Mouse (Mus musculus) CD8-positive naive resting alpha-beta T cell, adult 2 months (primary cell): Measurements from ENCODE around the gene Pax7.
A peak's percentile ranks its signal among the peaks of the same experiment; 100 is the strongest.

Source experiments
- DNase-seq, 2 experiments: peaks; one replicate each; pipeline ENCODE4 v3.0.0; 2022; ENCODE audit warnings: low read depth in 2 of 2, low spot score in 2 of 2

The Pax7 gene

DNA sequence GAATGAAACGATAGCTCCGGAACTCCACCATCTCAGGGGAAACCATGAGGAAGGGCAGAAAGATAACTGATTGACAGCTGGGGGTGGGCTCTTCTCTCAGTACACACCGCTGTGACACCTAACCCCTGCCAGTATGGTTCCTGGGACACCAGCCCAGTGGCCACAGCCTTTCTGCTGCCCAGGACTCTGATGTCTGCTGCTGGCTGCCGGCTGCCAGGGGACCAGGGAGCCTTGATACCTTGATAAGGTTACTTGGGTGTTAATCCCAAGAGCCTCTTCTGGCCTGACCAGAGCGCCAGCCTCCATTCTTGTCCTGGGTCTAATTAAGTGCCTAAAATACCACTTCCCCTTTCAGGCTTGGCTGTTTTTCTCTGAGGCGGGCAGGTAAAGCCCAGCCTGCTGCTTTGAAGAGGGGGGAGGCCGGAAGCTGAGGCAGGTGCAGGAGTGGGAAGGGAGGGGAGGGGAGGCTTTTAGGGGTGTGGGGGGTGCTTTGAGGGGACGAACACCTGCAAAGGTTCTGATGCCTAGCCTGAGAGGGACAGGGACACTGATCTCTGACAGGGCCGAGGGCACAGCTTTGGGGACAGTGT lies 19.9 kb downstream of the Pax7 start:
- DNase-seq = no peak

DNA sequence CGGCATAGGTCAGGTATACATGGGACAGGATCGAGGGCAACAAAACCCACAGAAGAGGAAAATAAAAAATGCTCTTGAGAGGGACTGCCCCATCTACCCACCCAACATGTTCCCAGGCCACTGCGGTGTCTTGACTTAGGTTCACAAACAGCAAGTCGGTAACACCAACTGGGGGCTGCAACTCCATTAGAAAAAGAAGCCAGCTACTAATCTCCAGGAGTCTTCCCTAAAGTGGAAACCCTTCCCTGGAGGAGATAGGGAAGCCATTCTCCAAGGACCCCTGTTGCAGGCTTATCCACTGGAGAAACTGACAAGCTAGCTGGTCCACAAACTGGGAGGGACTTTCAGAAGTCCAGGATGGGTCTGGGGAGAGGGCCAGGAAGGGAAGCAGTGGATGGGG lies 21.4 kb downstream of the Pax7 start:
- no peak for DNase-seq

DNA sequence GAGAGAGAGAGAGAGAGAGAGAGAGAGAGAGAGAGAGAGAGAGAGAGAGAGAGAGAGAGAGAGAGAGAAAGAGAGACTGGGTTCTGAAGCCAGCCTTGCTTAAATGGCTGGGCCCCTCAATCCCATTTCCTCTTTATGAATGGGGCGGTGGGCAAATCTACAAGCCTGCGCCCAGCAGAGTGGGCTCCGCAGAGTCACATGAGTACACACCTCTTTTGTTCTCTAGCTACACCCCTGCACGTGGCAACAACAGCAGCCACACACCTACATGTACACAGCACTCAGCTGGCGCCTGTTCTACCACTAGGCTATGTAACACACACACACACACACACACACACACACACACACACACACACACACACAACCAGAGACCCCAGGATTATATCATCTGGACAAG lies 21.9 kb downstream of the Pax7 start:
- no peak for DNase-seq

DNA sequence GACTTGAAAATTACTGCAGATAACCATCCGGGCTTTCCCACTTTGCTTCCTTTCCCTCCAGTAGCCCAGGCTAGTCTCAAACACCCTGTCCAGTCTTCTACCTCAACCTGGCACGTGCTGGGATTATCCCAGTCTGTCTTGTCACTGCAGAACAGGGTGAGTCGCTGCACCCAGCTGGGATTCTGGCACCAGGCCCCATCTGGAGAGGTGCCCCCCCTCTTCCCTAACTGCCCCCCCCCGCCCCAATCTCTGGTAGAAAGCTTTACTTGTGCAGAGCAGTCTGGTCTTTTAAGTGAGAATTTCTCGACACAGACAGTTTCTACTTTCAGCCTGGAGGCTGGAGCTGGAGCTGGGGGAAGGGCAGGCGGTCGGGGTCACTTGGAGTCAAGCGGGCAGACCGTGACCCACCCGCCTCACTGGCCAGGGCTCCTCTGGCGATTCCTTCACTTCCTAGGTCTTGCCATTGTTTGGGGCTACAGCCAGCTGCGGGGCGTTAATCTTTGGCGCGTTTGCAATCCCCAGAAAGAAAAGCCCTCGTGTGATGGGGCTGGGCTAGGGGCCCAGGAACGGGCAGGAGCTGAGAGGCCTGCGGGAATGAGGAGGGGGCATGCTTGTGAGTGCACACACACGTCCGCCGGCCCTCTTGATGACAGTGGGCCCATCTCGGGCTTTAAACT lies 22.4 kb downstream of the Pax7 start:
- no peak for DNase-seq

DNA sequence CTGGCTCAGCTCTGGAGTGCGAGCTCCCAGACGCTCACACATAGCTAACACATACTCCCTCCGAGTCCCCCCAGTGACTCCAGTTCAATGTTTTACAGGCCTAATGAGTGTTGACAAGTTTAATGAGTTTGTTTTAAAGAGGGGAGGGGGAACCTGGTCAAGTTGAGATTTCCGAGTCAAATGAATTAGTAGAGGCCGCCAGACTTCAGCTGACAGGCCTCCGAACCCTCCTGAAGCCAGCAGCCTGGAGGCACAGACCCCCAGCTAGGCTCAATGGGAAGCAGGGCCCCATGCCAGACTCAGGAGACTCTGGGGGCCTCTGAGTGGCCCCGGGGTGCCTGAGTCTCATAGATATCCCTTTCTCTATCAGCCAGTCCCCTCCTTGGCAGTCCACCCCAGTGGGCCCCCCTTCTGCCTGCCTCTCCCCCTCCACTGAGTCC lies 23.9 kb downstream of the Pax7 start:
- no peak for DNase-seq

DNA sequence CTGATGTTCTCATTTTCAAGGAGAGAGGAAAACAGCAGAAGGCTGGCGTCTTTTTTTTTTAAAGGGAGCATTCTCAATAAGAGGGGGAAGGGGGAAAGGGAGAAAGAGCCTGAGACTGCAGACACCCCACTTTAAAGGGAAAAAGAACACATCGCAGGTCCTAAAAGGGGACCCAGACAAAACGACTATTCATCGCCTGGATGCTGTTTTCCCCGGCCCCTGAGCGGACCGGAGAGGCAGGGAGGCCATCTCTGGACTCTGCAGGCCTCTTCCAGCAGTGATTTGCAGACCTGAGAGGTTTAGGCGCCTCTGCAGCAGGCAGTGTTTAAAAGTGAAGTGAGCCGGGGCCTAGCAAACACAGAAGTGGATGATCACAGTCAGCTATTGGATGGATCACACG lies 25.5 kb downstream of the Pax7 start:
- no peak for DNase-seq

DNA sequence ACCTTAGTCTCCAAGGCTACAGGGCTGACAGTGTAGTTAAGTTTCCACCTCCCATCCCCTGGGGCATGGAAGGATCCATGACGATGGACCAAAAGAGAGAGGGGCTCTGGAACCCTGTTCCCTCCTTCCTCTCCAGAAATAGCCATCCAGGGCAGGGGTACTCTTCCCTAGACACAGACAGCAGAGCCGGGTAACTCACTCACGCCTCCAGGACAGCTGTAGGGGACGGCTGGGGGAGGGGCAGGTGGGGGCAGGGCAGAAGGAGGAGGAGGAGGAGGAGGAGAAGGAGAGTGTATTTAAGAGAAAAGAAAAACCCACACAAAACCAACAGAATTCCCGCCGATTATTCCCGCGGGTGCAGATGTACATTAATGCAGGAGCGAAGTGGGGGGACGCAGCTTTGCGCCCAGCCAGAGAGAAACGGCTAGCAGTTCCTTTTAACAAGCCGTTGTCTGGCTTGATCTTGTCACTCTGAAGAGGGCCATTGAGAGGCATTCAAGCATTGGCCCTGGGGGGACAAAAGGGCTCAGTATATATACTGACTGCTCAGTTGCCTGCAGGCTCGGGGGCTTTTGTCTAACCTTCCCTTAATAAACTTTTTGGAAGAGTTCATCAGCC lies 26.0 kb downstream of the Pax7 start:
- DNase-seq = no peak

DNA sequence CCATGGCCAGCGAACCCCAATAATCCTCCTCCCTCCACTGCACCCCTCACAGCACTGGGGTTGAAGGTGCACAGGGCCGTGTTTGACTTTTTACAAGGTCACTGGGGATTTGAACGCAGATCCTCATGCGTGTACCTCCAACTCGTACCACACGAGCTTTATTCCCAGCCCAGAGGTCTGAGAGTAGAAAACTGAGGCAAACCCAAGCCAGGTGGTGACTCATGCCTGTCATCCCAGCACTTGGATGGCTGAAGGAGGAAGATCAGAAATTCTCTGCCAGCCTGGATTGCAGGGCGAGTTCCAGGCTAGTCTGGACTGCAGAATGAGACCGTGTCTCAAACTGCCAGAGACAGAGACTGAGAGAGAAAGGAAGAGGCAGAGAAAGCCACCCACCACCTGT lies 28.4 kb downstream of the Pax7 start:
- no peak for DNase-seq

DNA sequence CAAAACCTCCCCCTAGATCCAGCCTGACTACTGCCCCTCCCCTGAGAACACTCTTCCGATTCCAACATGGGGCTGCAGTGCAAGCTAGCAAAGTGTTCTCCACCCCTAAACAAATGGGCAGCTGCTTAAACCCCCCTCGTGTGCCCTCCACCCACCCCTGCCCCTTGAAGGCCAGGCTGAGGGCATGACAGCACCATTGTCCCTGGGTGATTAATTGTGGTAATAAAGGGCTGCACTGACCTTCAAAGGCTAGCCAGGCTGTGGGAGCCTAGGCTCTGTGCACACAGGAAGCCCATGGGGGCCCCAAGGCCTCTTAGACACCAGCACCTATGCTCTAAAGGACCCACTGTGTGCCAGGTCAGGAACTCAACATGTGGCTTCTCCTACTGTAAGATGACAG lies 29.3 kb downstream of the Pax7 start:
- no peak for DNase-seq

GRCm38 (mm10) chr4:139799436-139800100 lies 33.8 kb downstream of the Pax7 start:
- DNase-seq = no peak

- no peak for DNase-seq
Measured at GRCm38 (mm10) chr4:139797344-139797743, 36.0 kb downstream of the Pax7 start.

DNA sequence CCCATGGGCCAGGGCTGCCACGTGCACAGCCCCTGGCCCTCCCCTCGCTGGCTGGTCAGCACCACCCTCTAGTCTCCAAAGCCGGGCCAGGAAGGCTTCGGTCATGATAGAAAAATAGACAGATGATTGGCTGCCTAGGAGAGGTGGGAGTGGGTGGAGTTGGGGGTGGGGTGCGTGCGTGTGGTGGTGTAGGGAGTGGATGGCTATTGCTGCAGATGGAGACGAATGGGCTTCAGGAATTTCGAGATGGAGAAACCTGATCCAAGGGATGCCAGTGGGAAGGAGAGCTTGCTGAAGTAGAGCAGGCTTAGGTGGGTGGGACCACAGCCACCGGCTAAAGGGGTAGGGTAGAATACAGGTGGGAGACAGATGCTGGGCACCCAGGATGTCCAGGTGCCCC lies 37.2 kb downstream of the Pax7 start:
- DNase-seq = no peak

DNA sequence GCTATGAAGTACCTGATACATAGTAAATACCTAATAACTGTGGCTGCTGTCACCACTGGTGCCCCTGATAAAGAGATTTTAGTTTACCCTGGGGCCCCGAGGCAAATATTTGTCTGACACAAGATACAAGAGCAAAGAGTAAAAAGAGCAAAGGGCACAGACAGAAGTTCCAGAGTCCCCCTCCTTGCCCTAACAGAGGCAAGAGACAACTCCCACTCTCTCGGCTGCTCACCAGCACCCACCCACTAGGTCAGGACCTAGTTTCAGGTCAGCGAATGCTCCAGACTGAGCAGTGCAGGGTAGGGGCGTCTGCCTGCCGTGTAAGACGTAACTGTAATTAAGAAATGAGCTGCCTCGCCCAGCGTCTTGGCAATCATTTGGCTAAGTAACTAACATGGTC lies 42.2 kb downstream of the Pax7 start:
- no peak for DNase-seq

- DNase-seq = peak; percentile 29 to 57
Measured at GRCm38 (mm10) chr4:139789772-139790171, 43.6 kb downstream of the Pax7 start.

DNA sequence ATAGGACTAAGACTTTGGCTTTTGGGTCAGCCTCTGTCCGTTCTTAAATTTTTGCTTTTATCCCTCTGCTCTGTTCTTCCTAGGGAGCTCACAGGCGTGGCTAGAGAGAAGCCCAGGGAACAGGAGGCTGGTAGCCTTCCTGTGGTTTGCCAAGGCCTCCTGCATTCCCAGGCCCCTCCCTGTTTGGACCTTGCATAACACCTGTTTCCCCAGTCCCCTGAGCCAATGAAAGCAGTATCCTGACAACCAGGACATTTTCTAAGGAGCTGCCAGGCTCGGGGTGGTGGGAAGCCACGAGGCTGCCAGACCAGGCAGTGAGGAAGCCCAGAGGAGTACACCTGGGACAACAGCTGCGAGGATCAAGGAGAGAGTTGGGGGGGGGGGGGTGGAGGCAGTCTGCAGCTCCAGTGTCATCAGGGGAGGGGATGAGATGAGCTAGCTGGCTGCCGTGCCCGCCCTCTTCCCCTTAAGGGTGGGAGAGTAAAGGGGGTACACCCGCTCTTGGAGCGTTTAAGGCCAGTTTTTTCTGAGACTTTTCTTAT lies 50.3 kb downstream of the Pax7 start:
- DNase-seq = no peak

GRCm38 (mm10) chr4:139771125-139771631 lies 62.1 kb downstream of the Pax7 start:
- no peak for DNase-seq

- no peak for DNase-seq
Measured at GRCm38 (mm10) chr4:139767823-139768222, 65.5 kb downstream of the Pax7 start.

DNA sequence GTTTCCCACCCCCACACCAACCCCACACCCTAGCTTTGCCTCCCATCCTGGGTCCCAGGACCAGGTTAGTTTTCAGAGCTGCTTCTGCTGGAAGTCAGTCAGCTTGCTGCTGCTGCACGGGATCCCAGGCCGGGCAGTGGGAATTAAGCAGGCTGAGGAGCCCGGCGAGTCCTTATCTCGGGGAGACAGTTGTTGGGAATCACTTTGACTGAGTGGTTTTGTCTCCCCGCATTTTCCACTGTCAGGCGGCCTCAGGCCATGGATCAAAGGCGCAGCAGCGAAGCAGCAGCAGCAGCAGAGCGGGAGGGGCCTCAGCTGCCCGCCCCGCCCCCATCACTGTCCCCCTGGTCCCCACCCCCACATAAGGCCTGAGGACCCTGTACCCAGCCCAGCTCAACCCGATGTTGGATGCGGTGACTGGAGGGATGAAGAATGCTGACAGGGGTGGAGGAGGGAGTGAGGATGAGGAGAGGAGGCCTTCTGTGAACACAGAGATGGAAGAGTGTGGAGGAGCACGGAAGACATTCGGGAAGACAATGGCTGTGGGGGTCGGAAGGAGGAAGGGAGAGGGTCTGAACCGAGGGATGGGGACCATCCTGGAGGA lies 66.1 kb downstream of the Pax7 start:
- DNase-seq = no peak

DNA sequence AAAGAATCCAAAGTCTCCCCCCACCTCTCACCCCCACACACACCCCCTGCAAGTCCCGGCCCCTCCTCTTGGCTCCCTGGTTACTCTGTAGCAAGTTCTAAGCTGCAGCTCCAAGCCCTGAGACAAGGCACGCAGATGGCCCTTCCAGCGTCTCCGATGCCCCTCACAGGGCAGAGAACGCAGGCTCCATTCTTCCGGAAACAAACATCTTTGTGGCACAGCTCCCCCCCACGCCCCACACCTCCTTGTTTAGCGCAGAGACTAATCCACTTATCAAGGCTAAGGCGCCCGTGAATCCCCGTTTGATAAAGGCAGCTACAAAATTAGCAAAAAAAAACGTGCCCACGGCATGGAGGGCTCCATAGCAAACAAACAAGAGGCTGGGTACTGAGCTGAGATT lies 71.4 kb downstream of the Pax7 start:
- no peak for DNase-seq

DNA sequence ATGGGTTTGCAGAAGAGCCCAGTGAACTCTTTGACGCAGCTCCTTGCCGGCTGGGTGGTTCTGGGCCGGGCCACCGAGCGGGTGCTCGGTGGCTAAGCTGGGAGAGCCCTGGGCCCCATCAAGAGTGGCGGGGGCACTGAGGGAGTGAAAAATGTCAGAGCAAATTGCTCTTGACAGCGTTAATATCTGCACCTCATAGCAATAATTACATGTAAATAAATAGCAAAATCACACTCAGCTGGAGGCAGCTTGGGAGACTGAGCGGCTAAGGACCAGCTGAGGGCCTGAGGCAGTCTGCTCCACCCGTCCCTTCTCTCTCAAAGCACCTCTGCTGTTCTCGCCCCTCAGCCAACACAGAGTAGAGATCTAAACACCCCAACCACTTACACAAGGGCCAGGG lies 72.6 kb downstream of the Pax7 start:
- DNase-seq = no peak
